ENCODE assay signal across 10 mouse cellular contexts in genomic region chr13:3221622-3222021, GRCm38 (mm10).
A peak's percentile ranks its signal among the peaks of the same experiment; 100 is the strongest.
DNase-seq lines count a peak whose midpoint lies in the region; ATAC-seq and TF ChIP-seq lines count a peak whose summit lies in the region.
"Had no signal": no experiment of that assay in that cellular context is flagged by ENCODE, and none has a peak within 500 bp of the region (broad histone marks: within the 10 kb centered on the region; RNA-seq: fewer than 3 reads in every experiment).

No protein-coding gene starts in this region.

- no peak overlapping the region for H3K4me3 ChIP-seq in neural tube, embryonic 11.5 days (ENCODE audit: low read depth, low read length)
- H3K4me3 ChIP-seq in forebrain, embryonic 12.5 days (replicated peaks) = no peak overlapping the region
- H3K4me3 ChIP-seq in hindbrain, embryonic 13.5 days = peak overlapping the region; percentile 21
- no peak overlapping the region for H3K4me3 ChIP-seq in myocyte
- H3K4me3 ChIP-seq: embryonic facial prominence, embryonic 12.5 days had no signal

- H3K4me2 ChIP-seq in neural tube, embryonic 11.5 days (ENCODE audit: low read depth) = no peak overlapping the region
- peak overlapping the region; percentile 29; the same call in 1 of the 2 replicates for H3K4me2 ChIP-seq in forebrain, embryonic 12.5 days
- peak overlapping the region; percentile 46 for H3K4me2 ChIP-seq in hindbrain, embryonic 13.5 days
- peak overlapping the region; percentile 70 for H3K4me2 ChIP-seq in myocyte (ENCODE audit: low read depth)
- H3K4me2 ChIP-seq: embryonic facial prominence, embryonic 12.5 days had no signal

- no peaks in the 10 kb centered on the region for H3K79me2 ChIP-seq in myocyte (ENCODE audit: control insufficient read depth, insufficient read depth)

- H3K27ac ChIP-seq in neural tube, embryonic 11.5 days (ENCODE audit: low read depth, low read length) = no peak overlapping the region
- no peak overlapping the region for H3K27ac ChIP-seq in forebrain, embryonic 12.5 days
- no peak overlapping the region for H3K27ac ChIP-seq in hindbrain, embryonic 13.5 days
- H3K27ac ChIP-seq: embryonic facial prominence, embryonic 12.5 days had no signal

- ATAC-seq in neural tube, embryonic 11.5 days (ENCODE audit: insufficient read depth, low FRiP score, low TSS enrichment) = peak; percentile 38; the same call in 1 of the 2 replicates
- ATAC-seq in forebrain, embryonic 12.5 days (ENCODE audit: low FRiP score) = peak; percentile 73
- ATAC-seq in hindbrain, embryonic 13.5 days (ENCODE audit: low FRiP score) = peak; percentile 75

- H3ac ChIP-seq in myocyte (ENCODE audit: control insufficient read depth, insufficient read length) = no peak overlapping the region

- DNase-seq in neural tube, embryonic 11.5 days (ENCODE audit: low spot score) = peak; percentile 10
- DNase-seq in neural tube, embryonic 10.5 days (ENCODE audit: extremely low spot score, low spot score) = no peak
- DNase-seq in adrenal gland, adult 8-10 months = no peak
- no peak for DNase-seq in layer of hippocampus, postnatal 25 days (ENCODE audit: extremely low spot score in 1 of 2, low spot score in 1 of 2)
- DNase-seq in spleen, postnatal 14 days (ENCODE audit: low spot score in 2 of 2) = no peak
- DNase-seq: thymus, adult 2 months had no signal

- no peaks in the 10 kb centered on the region for H3K36me3 ChIP-seq in neural tube, embryonic 11.5 days (ENCODE audit: control insufficient read depth, insufficient read depth, low read length)
- no peaks in the 10 kb centered on the region for H3K36me3 ChIP-seq in forebrain, embryonic 12.5 days (replicated peaks)
- H3K36me3 ChIP-seq in hindbrain, embryonic 13.5 days = no peaks in the 10 kb centered on the region
- no peaks in the 10 kb centered on the region for H3K36me3 ChIP-seq in myocyte (ENCODE audit: control insufficient read depth, insufficient read depth)
- H3K36me3 ChIP-seq: embryonic facial prominence, embryonic 12.5 days had no signal

- no peaks in the 10 kb centered on the region for H3K9me3 ChIP-seq in neural tube, embryonic 11.5 days (ENCODE audit: control insufficient read depth, low read length)
- H3K9me3 ChIP-seq in forebrain, embryonic 12.5 days = 0 out of 2 replicates have a peak, but pooled peaks cover 3% of the 10 kb centered on the region
- H3K9me3 ChIP-seq in hindbrain, embryonic 13.5 days = no peaks in the 10 kb centered on the region
- H3K9me3 ChIP-seq: embryonic facial prominence, embryonic 12.5 days had no signal

- no peak overlapping the region for H3K9ac ChIP-seq in neural tube, embryonic 11.5 days (ENCODE audit: low read length)
- H3K9ac ChIP-seq in forebrain, embryonic 12.5 days = no peak overlapping the region
- H3K9ac ChIP-seq in hindbrain, embryonic 13.5 days = no peak overlapping the region
- H3K9ac ChIP-seq: embryonic facial prominence, embryonic 12.5 days had no signal

- no peaks in the 10 kb centered on the region for H3K27me3 ChIP-seq in neural tube, embryonic 11.5 days (ENCODE audit: control insufficient read depth, insufficient read depth, low read length)
- H3K27me3 ChIP-seq in forebrain, embryonic 12.5 days = no peaks in the 10 kb centered on the region
- H3K27me3 ChIP-seq in hindbrain, embryonic 13.5 days = no peaks in the 10 kb centered on the region
- no peaks in the 10 kb centered on the region for H3K27me3 ChIP-seq in myocyte (ENCODE audit: control insufficient read depth, insufficient read depth, insufficient read length)
- H3K27me3 ChIP-seq: embryonic facial prominence, embryonic 12.5 days had no signal

- H3K4me1 ChIP-seq in neural tube, embryonic 11.5 days (ENCODE audit: control insufficient read depth, insufficient read depth, low read length) = no peaks in the 10 kb centered on the region
- H3K4me1 ChIP-seq in forebrain, embryonic 12.5 days = no peaks in the 10 kb centered on the region
- 0 out of 2 replicates have a peak, but pooled peaks cover 4% of the 10 kb centered on the region for H3K4me1 ChIP-seq in hindbrain, embryonic 13.5 days (replicated peaks)
- H3K4me1 ChIP-seq: embryonic facial prominence, embryonic 12.5 days had no signal

- WGBS in neural tube, embryonic 11.5 days = 70% methylated on average over 16 of the region's 16 CpGs
- 72% methylated on average over 16 of the region's 16 CpGs for WGBS in forebrain, embryonic 12.5 days
- 44% methylated on average over 16 of the region's 16 CpGs for WGBS in hindbrain, embryonic 13.5 days

- TF ChIP-seq POLR2A in myocyte (IDR thresholded peaks at IDR 0.05; ENCODE audit: insufficient read length, low read depth) = no peak

TF ChIP-seq in myocyte, 11 proteins besides CTCF, POLR2A, EP300 and RAD21:
- TF ChIP-seq TCF12 (IDR thresholded peaks at IDR 0.05; ENCODE audit: insufficient read depth, poor library complexity, severe bottlenecking) (no peak), MYOD1 (IDR thresholded peaks at IDR 0.05; ENCODE audit: control insufficient read depth in 1 of 3, insufficient read length in 2 of 3, low read depth in 2 of 3) (peak in 2 of 3 experiments; percentile 55 to 64), MYOG (IDR thresholded peaks at IDR 0.05; ENCODE audit: control insufficient read depth in 1 of 3, insufficient read depth in 1 of 3, insufficient read length in 2 of 3, low read depth in 2 of 3) (peak in 1 of 3 experiments; percentile 32), E2F4 (IDR thresholded peaks at IDR 0.05; ENCODE audit: insufficient read depth) (no peak)
